Mouse (Mus musculus): Measurements from ENCODE around the gene Plcg2.

Gene Plcg2

GRCm38 (mm10) chr8:117498179-117498914, at the start of gene Plcg2:
Gene Plcg2 (plus strand): TSS chr8:117498291.
- no peak for DNase-seq (ENCODE audit: low read depth, low spot score)

GRCm38 (mm10) chr8:117451072-117451471, 47.0 kb upstream of the Plcg2 start:
- DNase-seq (ENCODE audit: low read depth, low spot score): no peak

- DNase-seq (ENCODE audit: low read depth, low spot score): no peak
Observed at GRCm38 (mm10) chr8:117453974-117454373, 44.1 kb upstream of the Plcg2 start.

GRCm38 (mm10) chr8:117454516-117455116, 43.5 kb upstream of the Plcg2 start:
- DNase-seq (ENCODE audit: low read depth, low spot score): no peak

DNA sequence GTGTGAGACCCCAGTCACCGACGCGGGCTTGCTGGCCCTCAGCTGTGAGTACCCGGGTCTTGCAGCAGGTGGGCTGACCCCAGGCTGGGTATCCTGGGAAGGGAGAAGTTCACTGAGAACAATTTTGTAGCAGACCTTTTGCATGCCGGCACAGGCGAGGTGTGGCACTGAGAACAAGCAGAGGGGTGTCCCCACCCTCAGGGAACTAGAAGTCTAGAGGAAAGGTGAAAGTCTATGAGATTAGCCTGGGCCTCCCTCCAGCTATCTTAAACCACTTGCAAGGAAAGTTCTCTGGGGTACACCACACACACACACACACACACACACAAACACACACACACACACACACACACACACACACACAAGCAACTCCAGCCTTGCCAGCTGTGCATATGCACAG, 42.4 kb upstream of the Plcg2 start:
- DNase-seq (ENCODE audit: low read depth, low spot score): no peak

GRCm38 (mm10) chr8:117458440-117458839, 39.7 kb upstream of the Plcg2 start:
- no peak for DNase-seq (ENCODE audit: low read depth, low spot score)

GRCm38 (mm10) chr8:117462701-117463284, 35.3 kb upstream of the Plcg2 start:
- DNase-seq (ENCODE audit: low read depth, low spot score): no peak

DNA sequence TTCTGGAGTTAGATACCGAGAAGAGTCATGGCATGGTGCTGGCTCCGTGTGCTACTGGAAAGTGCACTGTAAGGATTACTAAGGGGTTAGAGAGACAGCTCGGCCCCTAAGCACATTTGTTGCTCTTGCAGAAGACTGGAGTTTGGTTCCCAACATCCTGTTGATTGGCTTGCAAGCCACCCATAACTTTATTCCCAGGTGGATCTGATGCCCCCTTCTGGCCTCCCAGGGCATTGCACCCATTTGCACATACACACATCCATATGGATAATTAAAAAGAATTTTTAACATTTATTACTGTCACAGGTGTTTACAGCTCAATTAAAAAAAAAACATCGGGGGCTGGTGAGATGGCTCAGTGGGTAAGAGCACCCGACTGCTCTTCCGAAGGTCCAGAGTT, 33.6 kb upstream of the Plcg2 start:
- DNase-seq (ENCODE audit: low read depth, low spot score): no peak

- peak; percentile 44 for DNase-seq (ENCODE audit: low read depth, low spot score)
Observed at GRCm38 (mm10) chr8:117465250-117465649, 32.8 kb upstream of the Plcg2 start.

DNA sequence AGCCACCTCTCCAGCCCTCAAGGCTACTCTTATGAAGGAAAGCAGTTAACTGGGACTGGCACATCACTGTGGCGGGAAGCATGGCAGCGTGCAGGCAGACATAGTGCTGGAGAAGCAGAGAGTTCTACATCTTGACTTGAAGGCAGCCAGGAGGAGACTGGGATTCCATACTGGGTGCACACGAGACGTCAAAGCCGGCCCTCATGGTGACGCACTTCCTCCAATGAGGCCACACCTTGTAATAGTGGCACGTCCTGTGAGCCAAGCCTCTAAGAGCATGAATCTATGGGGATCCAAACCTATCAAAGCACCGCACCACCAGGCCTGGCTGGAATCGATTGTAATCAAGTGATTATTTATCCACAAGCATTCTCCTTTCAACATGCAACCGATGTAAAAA, 30.6 kb upstream of the Plcg2 start:
- DNase-seq (ENCODE audit: low read depth, low spot score): no peak

GRCm38 (mm10) chr8:117469431-117470341, 28.4 kb upstream of the Plcg2 start:
- DNase-seq (ENCODE audit: low read depth, low spot score): no peak

- DNase-seq (ENCODE audit: low read depth, low spot score): peak; percentile 66
Observed at GRCm38 (mm10) chr8:117470342-117470781, 27.7 kb upstream of the Plcg2 start.

DNA sequence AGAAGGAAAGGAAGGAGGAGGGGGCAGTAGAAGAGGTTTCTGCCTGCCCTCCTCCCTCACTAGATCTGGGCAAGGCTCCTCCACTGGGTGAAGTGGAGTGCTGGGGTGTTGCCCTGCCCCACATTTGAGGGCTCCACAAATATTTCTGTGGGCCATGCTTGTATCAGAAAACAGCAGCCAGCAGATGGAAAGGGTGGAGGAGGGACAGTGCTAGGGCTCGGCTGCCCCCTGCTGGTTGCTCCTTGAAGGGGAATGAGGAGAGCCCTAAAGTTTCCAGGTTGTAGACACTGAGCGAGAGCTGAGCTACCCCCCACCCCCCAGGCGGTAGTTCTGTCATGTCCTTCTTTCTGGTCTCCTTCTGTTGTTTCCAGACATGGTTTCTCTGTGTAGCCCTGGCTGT, 26.9 kb upstream of the Plcg2 start:
- no peak for DNase-seq (ENCODE audit: low read depth, low spot score)

- DNase-seq (ENCODE audit: low read depth, low spot score): no peak
Observed at GRCm38 (mm10) chr8:117471655-117472054, 26.4 kb upstream of the Plcg2 start.

- no peak for DNase-seq (ENCODE audit: low read depth, low spot score)
Observed at GRCm38 (mm10) chr8:117472332-117472731, 25.8 kb upstream of the Plcg2 start.

GRCm38 (mm10) chr8:117474944-117475343, 23.1 kb upstream of the Plcg2 start:
- DNase-seq (ENCODE audit: low read depth, low spot score): peak; percentile 72

GRCm38 (mm10) chr8:117475819-117476218, 22.3 kb upstream of the Plcg2 start:
- DNase-seq (ENCODE audit: low read depth, low spot score): no peak

GRCm38 (mm10) chr8:117478082-117478481, 20.0 kb upstream of the Plcg2 start:
- DNase-seq (ENCODE audit: low read depth, low spot score): no peak

- no peak for DNase-seq (ENCODE audit: low read depth, low spot score)
Observed at GRCm38 (mm10) chr8:117479996-117480395, 18.1 kb upstream of the Plcg2 start.

DNA sequence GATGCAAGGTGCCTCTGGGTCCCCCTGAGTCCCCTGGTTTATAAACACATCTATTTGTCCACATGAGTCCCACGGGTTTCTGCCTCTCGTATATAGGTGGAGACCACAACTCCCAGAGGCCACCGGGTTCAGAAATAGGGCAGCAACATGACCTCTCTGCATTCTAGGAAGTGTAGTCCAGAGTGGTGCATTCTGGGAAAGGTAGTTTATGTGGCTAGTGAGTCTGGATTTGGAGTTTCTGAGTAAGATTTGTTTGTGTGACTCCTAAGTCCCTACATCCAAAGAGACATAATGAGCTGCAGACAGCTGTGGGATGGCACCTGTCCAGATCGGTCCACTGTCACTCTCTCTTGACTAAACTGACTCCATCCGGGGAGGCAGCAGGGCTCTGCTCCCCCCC, 17.6 kb upstream of the Plcg2 start:
- DNase-seq (ENCODE audit: low read depth, low spot score): no peak

GRCm38 (mm10) chr8:117481830-117482229, 16.3 kb upstream of the Plcg2 start:
- no peak for DNase-seq (ENCODE audit: low read depth, low spot score)

- no peak for DNase-seq (ENCODE audit: low read depth, low spot score)
Observed at GRCm38 (mm10) chr8:117484731-117485130, 13.4 kb upstream of the Plcg2 start.

Measured in retina, adult 2 months (tissue).